Mouse (Mus musculus): Measurements from ENCODE around the gene Hmgcs2. TPM values are rescaled to one million over a fixed set of nuclear protein-coding genes. Genes with fewer than 3 reads are reported as not detected.

Gene Hmgcs2
- total and polyA plus RNA-seq, 3 experiments = not detected

DNA sequence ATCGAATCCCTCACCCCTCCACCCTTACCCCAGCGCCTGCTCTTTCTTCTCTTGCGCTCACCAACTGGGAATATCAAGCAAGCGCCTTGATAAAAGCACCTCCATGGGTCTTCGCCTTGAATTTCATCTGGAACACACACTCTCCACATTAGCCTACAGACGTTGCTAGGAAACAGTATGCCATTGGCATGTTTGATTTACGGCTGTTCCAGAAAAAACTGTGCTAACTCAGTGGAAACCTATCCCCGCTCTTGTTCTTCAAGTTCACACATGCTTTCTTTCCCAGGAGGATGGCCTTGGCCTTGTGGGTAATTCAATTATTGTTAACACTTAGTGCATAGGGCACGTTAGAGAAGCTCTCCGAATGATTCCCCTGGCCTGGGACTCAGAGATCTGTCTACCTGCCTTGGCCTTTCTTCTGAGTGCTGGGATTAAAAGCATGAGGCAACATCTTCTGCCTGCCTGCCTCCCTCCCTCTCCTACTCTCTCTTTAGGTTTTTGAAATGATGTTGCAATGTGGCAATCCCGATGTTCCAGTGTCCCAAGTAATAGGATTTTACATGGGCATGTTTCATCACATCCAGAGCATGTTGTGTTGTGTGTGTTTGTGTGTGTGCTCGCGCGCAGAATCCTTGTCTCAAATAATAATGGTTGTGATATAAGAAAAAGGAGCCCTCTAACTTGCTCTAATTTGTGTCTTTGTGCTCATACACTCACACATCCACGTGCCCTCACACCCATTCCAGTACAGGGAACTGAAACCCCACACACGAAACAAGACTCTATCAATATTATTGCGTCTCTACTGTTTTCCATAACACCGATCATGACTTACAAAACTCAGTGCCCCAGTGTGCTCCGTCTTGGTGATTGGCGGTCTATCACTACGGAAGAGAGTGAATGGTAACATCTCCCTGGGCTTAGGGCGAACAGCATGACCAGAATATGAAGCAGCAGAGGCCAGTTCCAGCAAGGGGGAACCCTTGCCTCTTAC lies 56.7 kb downstream of the Hmgcs2 start (continued):
- TF ChIP-seq POLR2AphosphoS2 (IDR thresholded peaks at IDR 0.05; ENCODE audit: low read depth, low read length) = no peak
- TF ChIP-seq SIN3A (IDR thresholded peaks at IDR 0.05; ENCODE audit: low read length) = peak; percentile 86
- peak; percentile 95 for TF ChIP-seq MYC (IDR thresholded peaks at IDR 0.05; ENCODE audit: low read depth, low read length)
- no peak for TF ChIP-seq ZC3H11A (IDR thresholded peaks at IDR 0.05; ENCODE audit: low read depth, low read length)
- TF ChIP-seq JUND (conservative IDR thresholded peaks at IDR 0.05; ENCODE audit: low read depth, low read length) = peak; percentile 22; the same call in 1 of the 2 replicates
- TF ChIP-seq GABPA (IDR thresholded peaks at IDR 0.05; ENCODE audit: insufficient replicate concordance, low read depth, low read length) = no peak
- no peak for TF ChIP-seq MAFK (IDR thresholded peaks at IDR 0.05; ENCODE audit: insufficient replicate concordance, low read length)

DNA sequence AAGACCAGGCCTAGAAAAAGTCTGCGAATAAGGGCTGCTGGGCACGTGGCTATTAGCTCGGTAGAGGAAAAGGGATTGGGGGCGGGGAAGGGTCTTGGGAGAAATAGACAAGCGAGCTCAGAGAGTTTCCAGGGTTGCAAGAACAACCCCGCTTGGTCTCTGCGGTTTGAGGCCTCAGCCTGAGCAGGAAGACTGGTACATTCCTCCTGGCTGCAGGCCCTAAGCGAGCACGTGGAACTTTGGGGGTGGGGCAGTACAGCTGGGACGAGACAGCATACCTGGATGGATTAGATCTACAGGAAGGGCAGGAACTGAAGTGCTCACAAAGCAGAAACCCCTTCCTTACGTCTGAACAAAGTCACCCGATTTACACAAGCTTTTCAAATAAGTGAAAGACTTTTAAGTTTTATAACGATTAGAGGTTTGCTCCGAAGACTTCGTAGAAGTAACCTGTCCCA lies 58.4 kb downstream of the Hmgcs2 start:
- peak; percentile 64 for DNase-seq (ENCODE audit: extremely low read depth)
- Histone ChIP-seq H3K4me2 (ENCODE audit: insufficient read depth, low read depth, poor library complexity, severe bottlenecking) (peak overlapping the region; percentile 95), H3K36me3 (replicated peaks in 1 of 2; ENCODE audit: control insufficient read depth in 1 of 2, insufficient read depth in 1 of 2, low read length in 1 of 2) (peaks cover 16 to 23% of the 10 kb centered on the region in 2 experiments), H3K9ac (ENCODE audit: insufficient read depth, low read depth) (peak overlapping the region; percentile 94), H3K4me1 (ENCODE audit: control insufficient read depth in 1 of 2, insufficient read depth in 2 of 2) (peaks cover 7 to 22% of the 10 kb centered on the region in 2 experiments), H3K9me3 (replicated peaks; ENCODE audit: low read length) (no peaks in the 10 kb centered on the region), H3K27ac (ENCODE audit: insufficient read depth, low read depth) (peak overlapping the region; percentile 80), H3K4me3 (replicated peaks in 1 of 3; ENCODE audit: low read depth in 2 of 3, low read length in 2 of 3, poor library complexity in 1 of 3) (peak overlapping the region; percentile 75 to 97 (median 75)), H3K27me3 (replicated peaks) (no peaks in the 10 kb centered on the region), H3K79me2 (replicated peaks; ENCODE audit: control insufficient read depth, extremely low read depth, insufficient read depth, poor library complexity, severe bottlenecking) (peaks cover 57% of the 10 kb centered on the region)
- dilution Hi-C loops (cut with MboI; ENCODE audit: extremely low pct_ligation_motif_present, extremely low pct_unique_long_range_greater_than_20kb, low sequenced_read_pairs) = no loop called here
- in situ Hi-C loops (cut with MboI; ENCODE audit: low pct_ligation_motif_present, low pct_unique_long_range_greater_than_20kb, low sequenced_read_pairs) = loop anchor here (25.0 kb wide), 1 partner anchor 576 kb away; no protein-coding TSS in a partner anchor
- TF ChIP-seq RCOR1 (conservative IDR thresholded peaks at IDR 0.05; ENCODE audit: low read depth, low read length) (no peak), HCFC1 (IDR thresholded peaks at IDR 0.05; ENCODE audit: low read depth, low read length) (no peak), CHD2 (IDR thresholded peaks at IDR 0.05; ENCODE audit: low read length) (peak; percentile 68), ZKSCAN1 (IDR thresholded peaks at IDR 0.05; ENCODE audit: borderline replicate concordance, low read depth, low read length) (no peak), ELF1 (IDR thresholded peaks at IDR 0.05; ENCODE audit: low read depth, low read length) (no peak), MYC (IDR thresholded peaks at IDR 0.05; ENCODE audit: low read depth, low read length) (peak; percentile 99), NRF1 (IDR thresholded peaks at IDR 0.05; ENCODE audit: low read depth, low read length) (no peak), ZMIZ1 (IDR thresholded peaks at IDR 0.05; ENCODE audit: low read depth, low read length) (no peak), TBP (conservative IDR thresholded peaks at IDR 0.05; ENCODE audit: low read depth, low read length) (0 out of 2 replicates have a peak, but pooled peaks have one; percentile 14), MXI1 (IDR thresholded peaks at IDR 0.05; ENCODE audit: low read depth, low read length) (peak; percentile 99), SMC3 (IDR thresholded peaks at IDR 0.05; ENCODE audit: low read depth, low read length) (no peak), IRF4 (IDR thresholded peaks at IDR 0.05; ENCODE audit: low read depth, low read length) (no peak), MEF2A (IDR thresholded peaks at IDR 0.05; ENCODE audit: borderline replicate concordance, low read depth, low read length) (no peak), USF1 (IDR thresholded peaks at IDR 0.05; ENCODE audit: low read depth, low read length) (no peak), UBTF (IDR thresholded peaks at IDR 0.05; ENCODE audit: low read depth, low read length) (no peak), JUND (conservative IDR thresholded peaks at IDR 0.05; ENCODE audit: low read depth, low read length) (no peak), ZC3H11A (IDR thresholded peaks at IDR 0.05; ENCODE audit: low read depth, low read length) (no peak), NELFE (IDR thresholded peaks at IDR 0.05; ENCODE audit: low read depth, low read length) (no peak), CHD1 (IDR thresholded peaks at IDR 0.05; ENCODE audit: low read depth, low read length) (no peak), GABPA (IDR thresholded peaks at IDR 0.05; ENCODE audit: insufficient replicate concordance, low read depth, low read length) (no peak), USF2 (conservative IDR thresholded peaks at IDR 0.05; ENCODE audit: low read depth, low read length) (no peak), PAX5 (IDR thresholded peaks at IDR 0.05; ENCODE audit: low read length) (no peak), BHLHE40 (IDR thresholded peaks at IDR 0.05; ENCODE audit: low read depth, low read length) (peak; percentile 86), SIN3A (IDR thresholded peaks at IDR 0.05; ENCODE audit: low read length) (peak; percentile 91), EP300 (IDR thresholded peaks at IDR 0.05; ENCODE audit: low read length) (no peak), CTCF (conservative IDR thresholded peaks at IDR 0.05 in 1 of 2, IDR thresholded peaks at IDR 0.05 in 1 of 2; ENCODE audit: low read depth in 2 of 2, low read length in 2 of 2) (no peak), POLR2A (IDR thresholded peaks at IDR 0.05; ENCODE audit: low read depth, low read length) (no peak; the same call in 1 of the 2 replicates), E2F4 (IDR thresholded peaks at IDR 0.05; ENCODE audit: insufficient replicate concordance, low read depth, low read length) (no peak), ZNF384 (IDR thresholded peaks at IDR 0.05; ENCODE audit: low read depth, low read length) (no peak), ETS1 (conservative IDR thresholded peaks at IDR 0.05; ENCODE audit: low read depth, low read length) (no peak), MAX (IDR thresholded peaks at IDR 0.05; ENCODE audit: low read length) (peak; percentile 95), JUN (IDR thresholded peaks at IDR 0.05; ENCODE audit: insufficient read depth, low read depth, low read length) (no peak), KAT2A (IDR thresholded peaks at IDR 0.05; ENCODE audit: insufficient replicate concordance, low read length) (no peak)

All from CH12.LX (cell line).